Mouse (Mus musculus) testis, postnatal 10 days (tissue): Measurements from ENCODE around the gene Rfx4.

ENCODE experiments used
- DNase-seq: peaks from one replicate; pipeline ENCODE4 v3.0.0; 2021; ENCODE audit warnings: low spot score

The Rfx4 gene

DNA sequence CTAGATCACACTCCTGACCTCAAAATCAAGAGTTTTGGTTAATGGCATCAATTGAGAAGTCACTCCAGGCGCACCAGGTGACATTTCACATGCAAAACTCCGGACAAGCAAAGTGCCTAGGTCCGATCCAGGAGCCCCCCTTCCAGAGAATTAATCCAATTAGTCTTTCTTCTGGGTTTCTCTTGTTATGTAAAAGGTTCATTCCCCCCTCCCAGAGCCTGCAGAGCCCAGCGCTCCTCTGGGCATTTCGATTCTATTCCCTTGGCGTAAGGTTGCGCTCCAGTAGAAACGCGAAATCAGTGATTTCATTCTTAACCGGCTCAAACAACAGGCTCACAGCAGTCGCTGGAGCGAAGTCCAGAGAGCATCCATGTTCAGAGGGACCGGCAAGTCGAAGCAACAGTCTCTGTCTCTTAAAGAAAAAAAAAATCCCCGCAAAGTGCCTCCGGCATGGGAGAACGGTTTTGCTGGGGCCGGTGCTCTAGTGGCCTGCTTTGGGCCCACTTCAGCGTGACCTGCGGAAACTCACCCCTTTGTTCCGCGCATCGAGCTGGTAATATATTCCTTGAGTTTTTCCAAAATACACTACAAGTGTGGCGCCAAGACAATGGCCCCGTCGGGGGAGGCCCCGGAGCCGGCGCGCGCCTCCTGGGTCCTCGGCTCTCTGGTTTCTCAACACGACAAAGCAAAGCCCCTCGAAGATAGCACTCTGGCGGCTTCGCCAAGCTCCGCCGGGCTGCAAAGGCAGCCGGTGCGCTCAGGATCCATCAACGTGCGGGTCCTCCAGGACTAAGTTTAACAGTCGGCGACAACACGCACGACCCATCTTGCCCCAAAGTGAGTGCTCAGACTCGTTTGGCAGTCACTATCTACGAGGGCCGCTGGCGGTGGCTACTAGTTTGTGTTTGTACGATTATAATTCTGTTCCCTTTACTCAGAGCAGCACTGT, 2.9 kb downstream of the Rfx4 start:
- DNase-seq = no peak

DNA sequence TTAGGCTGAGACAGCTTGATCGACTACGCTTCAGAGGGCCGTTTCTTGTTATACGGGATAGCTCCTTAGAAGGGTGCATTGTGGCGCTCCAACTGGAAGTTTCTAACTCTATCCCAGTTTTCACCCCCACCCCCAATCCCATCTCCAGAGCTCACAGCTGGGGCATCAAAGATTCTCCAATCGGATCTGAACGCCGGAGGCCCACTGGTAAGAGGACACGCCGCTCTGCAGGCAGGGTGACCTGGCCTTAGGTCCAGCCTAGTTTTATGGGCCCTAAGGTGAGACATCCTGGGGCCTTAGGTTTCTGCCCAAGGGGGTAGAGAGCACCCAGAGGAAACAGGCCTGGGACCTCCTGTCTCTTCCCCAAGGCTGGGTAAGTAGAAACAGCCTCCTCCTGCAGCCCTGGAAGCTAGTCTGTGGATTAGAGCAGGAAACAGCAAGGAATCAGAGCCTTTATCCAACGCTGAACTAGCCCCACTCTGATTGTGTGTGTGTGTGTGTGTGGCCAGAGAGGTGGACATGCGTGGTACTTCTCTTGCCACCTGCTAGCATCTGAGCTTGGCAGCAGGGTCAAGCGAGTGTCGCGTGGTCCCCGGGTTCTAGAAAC, 3.8 kb downstream of the Rfx4 start:
- no peak for DNase-seq

DNA sequence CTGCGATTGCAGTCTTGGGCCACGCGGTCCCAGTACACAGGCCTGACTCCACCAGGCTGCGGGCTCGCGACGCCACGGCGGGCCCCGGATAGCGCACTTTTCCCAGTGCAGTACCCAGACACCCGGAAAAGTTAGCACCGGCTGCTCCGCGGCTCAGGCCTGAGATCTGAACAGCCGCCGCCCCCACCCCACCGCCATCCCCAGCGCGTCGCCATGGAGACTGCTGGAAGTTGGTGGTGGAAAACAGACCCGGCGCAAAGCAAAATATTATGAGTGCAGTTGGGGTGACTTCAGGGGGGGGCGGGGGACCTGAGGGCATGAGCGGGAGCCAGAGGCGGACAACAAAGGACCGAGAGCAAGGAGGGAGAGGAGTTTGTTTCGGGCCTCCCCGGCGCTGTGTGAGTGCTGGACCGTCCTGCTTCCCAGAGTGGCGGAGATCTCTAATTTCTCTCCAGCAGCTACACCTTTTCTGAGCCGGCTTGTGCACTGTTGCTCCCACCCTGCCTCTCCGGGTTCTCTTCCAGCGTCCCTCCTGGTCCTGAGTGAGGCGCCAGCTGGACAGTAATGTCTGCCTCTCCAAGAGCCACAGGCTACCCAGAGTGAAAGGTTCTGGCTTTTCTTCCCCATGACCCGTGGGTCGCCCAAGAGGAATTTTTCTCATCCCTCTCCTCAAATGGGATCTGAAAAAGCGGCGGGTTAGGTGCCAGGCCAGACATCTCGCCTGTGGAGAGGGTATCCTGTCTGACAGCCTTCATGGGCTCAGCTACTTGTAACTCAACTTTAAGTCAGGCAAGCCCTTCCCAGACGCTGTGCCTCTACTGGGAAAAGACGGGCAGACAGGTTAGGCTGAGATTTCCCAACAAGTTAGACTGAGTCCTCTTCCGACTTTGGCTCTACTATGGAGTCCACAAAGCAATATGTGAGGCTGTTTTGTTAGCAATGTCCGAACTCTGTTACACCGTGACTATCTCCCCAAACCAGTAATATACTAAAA, 4.6 kb downstream of the Rfx4 start:
- DNase-seq = no peak

DNA sequence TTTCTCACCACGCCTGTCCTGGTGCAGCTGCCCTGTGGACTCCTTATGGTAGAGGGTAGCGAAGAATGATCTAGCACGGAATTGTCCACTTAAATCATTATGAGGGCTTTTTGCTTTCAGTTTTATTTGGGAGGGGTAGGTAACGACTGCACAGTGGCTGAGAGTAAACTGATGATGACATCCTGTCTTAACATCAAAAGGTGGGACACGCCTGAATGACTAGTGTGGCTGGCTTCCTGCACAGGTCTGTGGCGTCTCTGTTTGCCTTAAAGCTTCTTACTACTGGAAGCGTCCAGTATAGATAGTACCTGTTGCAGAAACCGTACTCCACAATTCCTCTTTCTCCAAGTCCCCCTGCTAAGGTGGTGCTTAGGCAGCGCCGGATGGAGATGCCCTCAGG, 12.9 kb downstream of the Rfx4 start:
- DNase-seq = no peak

DNA sequence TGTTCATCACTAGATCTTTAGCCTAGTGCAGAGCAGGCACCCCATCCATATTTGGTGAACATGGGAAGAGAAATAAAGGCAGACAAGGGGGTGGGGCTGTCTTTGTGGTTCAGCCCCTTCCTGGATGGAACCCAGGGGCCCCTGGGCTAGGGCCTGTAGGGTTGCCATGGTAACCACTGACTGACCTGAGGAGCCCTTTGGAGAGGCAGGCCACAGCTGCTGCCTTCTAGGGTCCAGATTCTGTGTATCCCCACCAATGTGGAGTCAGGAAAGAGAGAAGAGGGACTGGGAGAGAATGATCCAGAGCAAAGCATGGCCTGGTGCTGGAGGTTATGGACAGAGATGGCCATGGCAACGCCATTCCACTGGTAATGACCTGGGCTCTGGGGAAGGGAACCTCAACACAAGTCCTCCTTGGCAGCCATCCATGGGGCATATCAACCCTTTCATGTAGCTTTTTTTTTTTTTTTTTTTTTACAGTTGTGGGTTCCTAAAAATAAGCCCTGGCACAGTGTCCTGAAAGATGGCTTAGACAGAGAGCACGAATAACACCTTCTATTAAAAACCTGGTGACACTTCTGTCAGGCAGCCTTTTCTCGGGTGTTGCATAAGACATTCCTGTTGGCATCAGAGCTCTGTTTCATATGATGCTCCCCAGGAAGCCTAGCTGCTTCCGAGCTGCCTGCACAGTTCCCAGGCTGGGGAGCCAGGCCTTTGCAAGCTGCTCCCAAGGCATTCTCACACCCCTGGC, 16.7 kb downstream of the Rfx4 start:
- DNase-seq = no peak

DNA sequence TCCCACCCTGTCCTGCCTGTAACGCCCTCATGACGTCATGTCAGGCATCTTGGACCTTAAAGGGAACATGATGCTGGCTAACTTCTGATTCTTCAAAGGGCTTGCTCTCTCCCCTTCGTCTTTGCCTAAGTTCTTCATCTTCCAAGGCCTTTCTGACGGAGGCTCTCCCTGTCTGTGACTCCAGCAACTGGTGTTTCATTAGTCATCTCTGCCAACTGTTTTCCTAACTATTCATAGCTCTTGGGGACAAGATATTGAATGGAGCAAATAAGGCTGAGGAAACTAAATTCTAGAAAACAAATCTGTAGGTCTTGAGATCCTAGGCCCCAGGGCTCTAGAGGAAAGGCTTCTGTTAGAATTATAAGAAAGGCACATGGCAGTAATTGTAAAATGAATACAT, 18.0 kb downstream of the Rfx4 start:
- DNase-seq = no peak

DNA sequence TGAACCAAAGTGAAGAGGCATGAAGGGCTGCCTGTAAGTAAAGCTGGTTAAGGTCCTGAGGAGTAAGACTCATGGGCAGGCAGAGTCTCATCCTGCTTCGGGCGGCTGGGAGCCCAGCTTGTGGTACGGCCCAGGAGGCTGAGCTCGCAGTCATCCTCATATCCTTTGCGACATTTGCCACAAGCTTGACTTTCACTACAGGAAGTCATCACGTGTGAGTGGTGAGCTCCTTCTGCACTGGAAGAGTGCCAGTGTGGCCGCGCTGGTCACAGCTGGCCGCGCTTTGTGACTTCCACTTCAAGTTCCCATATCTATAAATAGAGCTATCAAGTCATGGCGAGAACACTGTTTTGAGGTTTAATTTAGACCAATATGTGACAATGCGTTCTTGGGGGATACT, 18.7 kb downstream of the Rfx4 start:
- no peak for DNase-seq

DNA sequence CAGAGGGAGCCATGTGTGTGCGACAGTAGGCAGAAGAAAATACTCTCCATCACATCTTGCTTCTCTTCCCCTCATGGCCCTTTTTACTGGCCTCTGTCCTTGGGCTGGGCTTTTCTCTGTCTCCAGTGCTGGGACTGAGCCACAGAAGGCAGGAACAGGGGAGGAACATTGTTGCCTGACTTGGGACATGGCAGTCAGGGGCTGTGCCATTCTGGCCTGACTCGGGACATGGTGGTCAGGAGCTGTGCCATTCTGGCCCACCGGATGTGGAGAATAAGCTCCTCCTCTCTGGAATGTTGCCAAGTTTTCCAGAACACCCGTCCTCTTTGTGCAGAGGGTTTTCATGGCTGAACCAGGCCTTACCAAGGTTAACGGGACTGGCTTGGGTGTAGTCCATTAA, 21.2 kb downstream of the Rfx4 start:
- DNase-seq = no peak

DNA sequence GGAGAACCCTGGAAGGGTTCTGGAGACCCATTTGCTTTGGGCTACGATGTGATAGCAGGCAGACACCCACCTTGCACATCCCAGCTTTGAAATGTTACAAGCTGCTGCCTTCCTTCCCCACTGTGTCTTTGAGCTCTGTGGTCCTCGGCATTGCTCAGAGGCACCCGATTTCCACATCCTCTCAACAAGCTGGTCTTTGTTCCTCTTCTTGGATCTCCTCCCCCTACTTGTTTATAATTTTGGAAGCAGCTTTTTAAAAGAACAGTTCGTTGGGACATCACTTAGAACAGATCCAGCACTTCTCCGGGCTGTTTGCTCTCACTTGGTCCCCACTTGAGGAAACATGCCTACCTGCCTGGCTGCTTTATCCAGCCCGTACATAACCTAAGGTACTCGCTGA, 22.1 kb downstream of the Rfx4 start:
- no peak for DNase-seq

DNA sequence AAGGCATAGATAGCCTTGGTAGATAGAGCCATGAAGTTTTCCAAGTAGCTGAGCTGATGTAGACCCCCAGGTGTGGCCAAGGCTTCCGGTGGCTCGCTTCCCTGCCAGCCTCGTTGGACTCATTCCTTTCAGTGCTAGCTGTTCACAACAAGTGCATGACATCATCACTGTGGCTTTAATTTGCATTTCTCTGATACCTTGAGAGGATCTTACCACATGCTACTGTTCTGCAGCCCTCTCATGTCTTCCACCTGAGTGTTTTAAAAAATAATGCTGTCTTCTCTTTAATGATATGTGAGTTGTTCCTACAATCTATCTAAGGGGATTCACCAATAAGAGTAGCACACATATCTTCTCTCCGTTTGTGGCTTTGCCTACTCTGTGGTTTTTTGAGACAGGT, 25.0 kb downstream of the Rfx4 start:
- DNase-seq = no peak

DNA sequence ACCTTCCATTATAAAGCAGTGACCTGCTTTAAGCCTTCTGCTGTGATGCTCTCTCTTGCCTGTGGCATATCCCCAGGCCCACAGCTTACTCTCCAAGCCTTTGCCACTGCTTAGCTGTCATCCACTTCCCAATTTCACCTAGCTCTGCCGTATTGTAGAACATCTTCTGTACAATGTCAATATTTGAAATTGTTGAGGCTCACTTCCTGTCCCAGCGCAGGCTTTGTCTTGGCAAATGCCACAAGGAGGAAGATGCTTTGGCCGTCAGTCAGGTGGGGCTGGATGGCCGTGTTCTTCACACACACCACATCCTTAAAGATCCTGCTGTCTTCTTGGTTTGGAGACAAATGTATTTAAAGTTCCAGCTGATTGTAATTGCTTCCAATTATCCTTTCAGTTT, 29.5 kb downstream of the Rfx4 start:
- no peak for DNase-seq

DNA sequence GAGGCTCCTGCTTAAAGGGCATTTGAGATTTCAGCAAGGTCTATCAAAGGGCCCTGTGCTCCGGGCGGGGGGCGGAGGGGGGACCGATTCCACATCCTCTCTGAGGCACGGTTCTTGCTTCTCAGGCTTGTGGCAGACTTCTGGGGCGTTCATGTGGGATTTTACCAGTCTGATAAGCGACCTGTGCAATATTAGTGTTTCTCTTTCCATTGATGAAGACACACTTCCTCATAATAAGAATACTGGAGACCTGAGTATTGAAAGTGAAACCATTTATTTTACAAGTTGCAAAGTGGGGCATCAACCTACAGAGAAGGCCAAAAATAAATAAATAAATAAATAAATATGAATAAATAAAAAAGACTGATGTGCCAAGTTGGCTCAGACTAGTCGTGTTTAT, 34.5 kb downstream of the Rfx4 start:
- DNase-seq = no peak

DNA sequence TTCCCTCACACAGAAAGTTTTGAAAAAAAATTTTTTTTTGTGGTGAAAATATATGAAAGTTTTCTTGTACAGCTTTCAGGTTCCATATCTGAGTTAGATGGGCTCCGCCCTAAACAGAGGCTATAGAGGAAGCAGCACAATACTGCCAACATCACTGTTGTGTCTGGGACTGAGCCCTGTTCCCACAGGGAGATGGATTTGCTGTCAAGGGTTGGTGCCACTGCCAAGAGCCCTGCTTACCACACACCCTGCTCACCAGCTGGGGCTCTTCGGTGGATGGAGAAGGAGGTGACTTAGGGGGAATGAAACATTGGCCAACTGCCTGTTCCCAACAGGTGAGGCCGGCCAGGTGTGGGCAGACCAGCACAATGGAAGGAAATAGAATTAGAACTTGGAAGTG, 35.3 kb downstream of the Rfx4 start:
- DNase-seq = no peak

DNA sequence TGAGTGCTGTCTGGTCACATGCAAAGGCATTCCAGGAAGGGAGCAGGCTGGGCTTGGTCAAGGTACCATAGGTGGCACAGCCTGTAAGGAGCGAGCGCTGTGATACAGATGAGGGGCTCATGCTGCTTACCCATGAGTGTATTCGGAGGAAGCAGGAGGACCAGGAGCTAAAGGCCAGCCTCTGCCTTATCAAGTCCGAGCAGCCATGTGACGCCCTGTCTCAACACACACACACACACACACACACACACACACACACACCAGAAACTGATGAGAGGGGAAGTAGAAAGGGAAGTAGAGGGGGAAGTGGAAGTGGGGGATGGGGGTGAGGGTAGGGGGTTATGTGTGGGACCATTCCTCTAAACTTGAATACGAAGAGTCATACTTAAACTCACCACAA, 45.7 kb downstream of the Rfx4 start:
- DNase-seq = no peak

DNA sequence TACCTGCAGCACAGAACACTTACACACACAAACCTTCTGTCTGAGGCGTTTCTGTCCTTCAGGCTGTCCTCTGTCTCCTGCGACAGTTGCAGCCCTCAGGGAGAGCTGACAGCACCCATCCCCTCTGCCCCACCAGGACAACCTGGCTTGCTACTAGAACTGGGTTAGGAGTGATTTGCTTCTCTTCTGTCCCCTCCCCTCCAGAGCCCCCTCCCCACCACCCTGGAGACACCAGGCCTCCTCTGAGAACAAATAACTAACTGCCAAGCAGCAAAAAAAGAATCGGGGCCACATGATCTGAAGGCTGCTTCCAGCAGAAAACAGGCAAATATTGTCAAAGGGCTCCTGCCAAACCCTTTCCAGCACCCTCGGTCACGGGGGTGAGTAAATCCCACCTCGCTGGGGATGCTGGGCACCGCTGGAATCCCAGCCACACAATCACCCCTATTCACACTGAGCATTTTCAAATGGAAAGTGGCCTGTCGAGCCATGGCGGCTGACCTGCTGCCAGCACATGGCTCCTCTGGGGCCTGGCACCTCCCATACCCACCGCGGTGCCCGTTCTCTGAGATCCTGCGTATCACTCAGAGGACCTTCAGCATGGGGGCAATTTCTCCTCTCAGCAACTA, 47.5 kb downstream of the Rfx4 start:
- no peak for DNase-seq

DNA sequence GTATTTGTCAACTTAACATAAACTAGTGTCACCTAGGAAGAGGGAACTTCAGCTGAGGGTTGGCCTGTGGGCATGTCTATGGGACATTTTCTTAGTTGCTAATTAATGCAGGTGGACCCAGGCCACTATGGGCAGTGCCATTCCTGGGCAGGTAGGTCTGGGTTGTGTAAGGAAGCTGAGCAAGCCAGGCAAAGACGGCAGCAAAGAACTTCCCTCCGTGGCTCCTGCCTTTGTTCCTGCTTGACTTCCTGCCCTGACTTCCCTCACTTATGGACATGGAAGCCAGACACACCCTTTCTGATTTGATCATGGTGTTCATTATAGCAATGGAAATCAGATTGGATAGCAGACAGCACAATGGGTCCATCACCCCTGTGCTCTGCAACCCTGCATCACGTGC, 49.7 kb downstream of the Rfx4 start:
- DNase-seq = no peak

DNA sequence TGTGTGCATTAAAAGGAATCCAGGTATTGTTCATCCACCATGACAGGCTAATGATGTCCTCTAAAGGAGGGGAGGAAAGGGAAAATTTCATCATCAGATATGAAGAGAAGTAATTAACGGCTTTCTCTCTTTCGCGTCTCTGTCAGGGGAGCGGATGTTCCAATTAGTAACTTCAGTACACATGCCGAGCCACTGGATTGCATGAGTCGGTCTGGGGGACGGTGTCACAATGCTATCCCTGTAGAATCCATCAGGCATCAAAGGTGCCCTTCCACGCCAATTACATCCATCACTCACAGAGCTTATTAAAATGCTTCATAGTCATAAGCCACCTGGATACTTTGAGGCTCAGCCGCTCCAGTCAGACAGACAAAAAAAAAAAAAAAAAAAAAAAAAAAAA, 51.3 kb downstream of the Rfx4 start:
- DNase-seq = no peak

DNA sequence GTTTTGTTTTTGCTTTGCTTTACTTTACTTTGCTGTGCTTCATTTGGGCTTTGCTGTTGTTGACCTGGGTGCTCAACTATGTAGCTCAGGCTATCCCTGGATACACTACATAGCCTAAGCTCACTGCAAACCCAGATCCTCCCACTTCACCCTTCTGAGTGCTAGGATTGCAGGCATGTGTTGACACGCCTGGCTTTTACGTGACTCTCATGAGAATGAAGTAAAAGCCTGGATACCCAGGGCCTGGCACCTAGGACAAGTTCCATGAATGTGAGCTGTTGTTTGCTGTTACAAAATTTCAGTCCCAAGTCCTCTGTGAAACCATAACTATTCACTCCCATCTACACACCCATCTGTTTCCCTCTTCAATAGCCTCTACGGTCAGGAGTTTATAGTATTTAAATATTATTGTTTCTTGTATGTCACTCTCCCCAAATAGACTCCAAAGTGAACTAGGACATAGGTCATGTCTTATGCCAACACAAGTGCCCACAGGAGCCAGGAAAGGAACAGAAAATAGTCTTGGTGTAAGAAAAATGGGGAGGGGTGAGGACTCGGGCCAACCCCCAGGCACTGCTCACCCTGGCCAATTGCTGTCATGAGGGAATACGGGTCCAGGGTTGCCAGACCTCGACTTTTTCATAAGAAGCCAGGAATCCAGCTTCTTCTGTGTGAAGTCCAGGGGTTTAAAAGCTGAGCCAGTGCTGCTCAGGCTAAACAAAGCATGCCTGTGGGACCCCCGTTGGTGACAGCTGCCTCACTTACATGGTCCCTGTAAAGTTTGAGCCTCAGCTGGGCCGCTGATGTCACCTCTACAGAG, 54.4 kb downstream of the Rfx4 start:
- no peak for DNase-seq

DNA sequence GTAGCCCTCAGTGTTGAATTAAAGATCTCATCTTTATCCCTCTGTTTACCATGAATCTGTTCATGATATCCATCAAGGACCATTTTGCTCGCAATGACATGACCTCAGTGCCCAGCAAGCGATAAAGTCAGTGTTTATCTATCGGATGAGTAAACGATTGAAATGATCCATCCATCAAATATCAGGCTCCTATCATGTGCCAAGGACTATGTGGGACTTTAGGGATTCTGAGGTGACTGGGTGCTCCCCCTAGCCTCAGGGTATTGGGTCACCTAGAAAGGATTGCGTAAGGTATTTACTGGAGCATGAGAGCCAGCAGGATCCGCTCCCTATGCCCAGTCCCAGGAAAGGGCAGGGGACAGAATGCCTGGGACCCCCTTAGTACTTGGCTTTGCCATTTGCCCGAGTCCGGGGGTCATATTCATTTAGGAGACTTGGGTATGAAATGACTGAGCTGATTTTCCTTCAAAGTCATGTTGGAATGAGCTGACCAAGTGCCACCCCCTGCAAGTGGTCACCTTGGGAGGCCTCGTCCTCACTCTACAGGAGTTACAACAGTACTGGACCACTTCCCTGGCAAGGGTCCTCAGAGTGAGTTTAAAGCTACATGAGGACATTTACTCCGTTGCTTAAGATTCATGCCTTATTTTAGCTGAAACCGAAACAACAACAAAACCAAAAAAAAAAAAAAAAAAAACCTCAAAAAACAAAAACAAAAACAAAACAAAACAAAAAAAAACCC, 55.5 kb downstream of the Rfx4 start:
- DNase-seq = no peak

DNA sequence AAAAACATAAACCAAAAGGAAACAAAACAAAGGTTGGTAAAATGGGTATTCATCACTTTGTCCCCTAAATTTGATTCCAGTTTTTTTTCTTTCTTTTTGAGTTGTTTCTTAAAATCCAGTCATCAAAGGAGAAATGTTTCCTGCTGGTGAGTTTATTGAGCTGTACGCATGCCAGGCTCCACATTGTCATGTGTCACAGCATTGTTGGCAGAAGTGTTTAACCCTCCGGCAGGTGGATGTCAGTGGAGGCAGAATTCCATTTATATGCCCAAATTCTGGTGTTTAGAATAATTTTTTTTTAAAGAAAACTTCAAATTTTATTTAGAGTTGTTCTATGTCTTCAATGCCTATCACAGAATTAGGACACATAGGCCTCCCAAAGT, 56.0 kb downstream of the Rfx4 start:
- DNase-seq = no peak
